Mouse (Mus musculus) spleen, postnatal 4 days (tissue): ENCODE measurements around the gene Atxn2.

Source experiments
- DNase-seq, 2 experiments: peaks; one replicate each; pipeline ENCODE4 v3.0.0; 2022; ENCODE audit warnings: low spot score in 2 of 2

Gene Atxn2

GRCm38 (mm10) chr5:121816611-121817010, 105.5 kb downstream of the Atxn2 start:
- DNase-seq = no peak

- peak in 1 of 2 experiments; percentile 60 for DNase-seq
Measured at GRCm38 (mm10) chr5:121817551-121817950, 106.4 kb downstream of the Atxn2 start.

DNA sequence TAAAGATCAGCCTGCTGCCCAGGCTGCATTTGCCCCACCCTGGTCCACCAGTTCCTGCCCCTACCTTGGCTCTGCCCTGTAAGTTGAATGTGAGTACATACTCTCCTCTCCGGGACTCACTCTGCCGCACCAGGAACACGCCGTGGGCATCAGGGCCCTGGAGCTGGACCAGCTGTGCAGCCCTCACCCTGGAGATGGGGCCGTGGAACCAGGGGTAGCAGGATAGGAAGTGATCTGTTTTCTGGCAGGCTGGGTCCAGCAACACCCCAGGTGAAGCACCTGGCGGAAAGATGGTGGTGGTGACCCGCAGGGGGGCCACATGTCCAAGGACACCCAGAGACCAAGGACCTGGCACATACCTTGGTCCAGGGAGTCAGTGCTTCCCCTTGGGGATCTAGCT, 107.3 kb downstream of the Atxn2 start:
- DNase-seq = peak in 1 of 2 experiments; percentile 63

DNA sequence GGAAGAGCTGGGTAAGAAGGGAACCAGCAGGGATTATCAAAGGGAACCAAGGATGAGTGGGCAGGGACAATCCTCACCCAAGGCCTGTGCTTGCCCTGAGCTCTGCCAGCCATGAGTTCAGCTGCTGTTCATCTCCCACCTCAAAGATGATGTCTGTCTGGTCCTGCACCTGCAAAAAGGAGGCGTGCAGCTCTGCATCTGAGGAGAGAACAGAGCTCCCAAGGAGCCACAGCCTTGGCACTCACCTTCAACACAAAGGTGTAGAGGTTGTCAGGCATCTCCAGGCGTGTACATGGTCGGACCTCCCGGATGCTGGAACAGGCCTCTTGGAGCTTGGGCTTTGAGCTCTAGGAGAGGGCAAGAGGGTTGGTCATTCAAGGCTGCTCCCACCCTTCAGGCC, 107.7 kb downstream of the Atxn2 start:
- DNase-seq = peak in 1 of 2 experiments; percentile 55

DNA sequence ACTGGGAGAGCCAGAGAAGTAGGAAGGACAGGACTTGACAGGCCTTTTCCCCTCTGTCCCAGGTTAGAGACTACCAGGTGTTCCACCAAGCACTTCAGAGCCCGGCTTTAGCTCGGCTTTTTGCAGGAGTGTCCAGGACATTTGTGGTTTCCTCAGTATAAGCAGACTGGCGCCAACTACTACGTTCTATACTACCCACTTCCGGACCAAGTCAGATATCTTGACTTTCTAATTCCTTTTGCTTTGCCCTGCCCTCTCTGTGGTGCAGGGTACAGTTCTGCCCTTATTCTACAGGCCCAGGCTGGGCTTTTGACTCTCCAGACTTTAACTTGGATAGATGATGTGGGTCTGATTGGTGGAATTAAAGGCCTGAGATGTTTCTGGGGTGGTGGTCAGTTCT, 108.4 kb downstream of the Atxn2 start:
- DNase-seq = no peak

DNA sequence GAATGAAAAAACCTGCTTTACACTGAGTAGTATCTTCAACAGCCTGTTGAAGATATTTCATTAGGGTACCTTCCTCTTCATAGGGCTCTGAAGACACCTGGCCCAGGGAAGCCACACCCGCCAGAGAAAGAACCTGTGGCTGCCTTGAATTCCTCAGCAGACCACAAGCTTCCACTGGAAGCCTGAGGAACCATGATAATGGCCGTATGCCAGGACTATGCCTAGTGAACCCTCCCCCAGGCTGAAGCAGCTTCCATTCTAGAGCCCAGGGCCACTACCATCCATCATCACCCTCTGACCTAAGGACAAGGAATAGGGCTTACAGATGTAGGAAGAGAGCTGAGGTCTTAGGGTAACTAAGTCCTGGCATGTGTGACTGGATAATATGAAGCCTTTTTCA, 109.0 kb downstream of the Atxn2 start:
- DNase-seq = no peak

- no peak for DNase-seq
Measured at GRCm38 (mm10) chr5:121820657-121821056, 109.5 kb downstream of the Atxn2 start.

DNA sequence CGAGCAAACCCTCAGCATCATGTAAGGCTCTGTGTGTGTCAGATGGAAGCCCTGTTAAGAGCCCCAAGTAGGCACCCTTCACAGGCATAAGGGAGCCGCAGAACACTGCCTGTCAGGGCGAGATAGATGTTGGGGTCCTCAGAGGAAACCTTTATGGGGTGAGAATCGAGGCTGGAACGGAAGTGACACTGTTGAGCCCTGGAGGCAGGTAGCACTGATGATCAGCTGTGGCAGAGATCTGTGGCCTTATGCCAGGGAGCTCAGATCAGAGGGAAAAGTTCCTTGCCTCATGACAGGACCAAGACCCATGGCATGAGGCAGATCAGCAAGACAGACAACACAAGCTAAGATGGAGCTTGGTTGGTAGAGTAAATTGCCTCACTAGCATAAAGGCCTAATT, 110.0 kb downstream of the Atxn2 start:
- DNase-seq = no peak

GRCm38 (mm10) chr5:121821552-121821951, 110.4 kb downstream of the Atxn2 start:
- DNase-seq = no peak

DNA sequence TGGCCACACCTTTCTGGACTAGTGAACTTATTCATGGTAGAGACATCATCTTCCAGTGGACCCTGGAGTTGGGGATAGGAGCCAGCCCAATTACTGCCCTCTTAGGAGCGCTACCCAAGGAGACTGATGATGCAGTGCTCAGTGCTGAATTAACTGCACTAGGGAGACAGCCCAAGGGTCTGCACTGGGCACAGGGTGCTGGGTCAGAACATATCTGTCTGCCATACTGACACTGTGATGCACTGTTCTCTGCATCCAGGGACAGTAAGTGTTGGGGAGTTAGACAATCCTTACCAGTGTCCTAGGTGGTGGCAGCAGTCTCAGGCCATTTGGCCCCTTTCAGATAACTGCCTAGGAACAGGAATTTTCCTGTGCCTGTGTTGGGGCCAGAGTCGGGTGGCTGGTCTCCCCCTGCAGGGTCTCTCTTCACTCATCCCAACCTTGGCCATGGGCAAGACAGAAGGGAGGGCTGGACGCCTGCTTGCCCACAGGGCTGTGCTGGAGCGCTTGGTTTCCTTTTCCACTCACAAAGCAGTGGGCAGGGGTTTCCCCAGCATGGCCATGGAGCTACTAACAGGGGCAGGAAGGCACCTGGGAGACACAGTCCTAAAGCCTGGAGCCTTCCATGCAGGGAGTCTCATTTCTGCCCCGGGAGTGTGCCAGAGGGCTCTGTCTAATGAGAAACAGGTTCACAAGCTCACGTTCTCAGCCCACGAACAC, 111.8 kb downstream of the Atxn2 start:
- DNase-seq = peak in 1 of 2 experiments; percentile 59

- DNase-seq = peak in 1 of 2 experiments; percentile 59
Measured at GRCm38 (mm10) chr5:121823668-121824067, 112.5 kb downstream of the Atxn2 start.

DNA sequence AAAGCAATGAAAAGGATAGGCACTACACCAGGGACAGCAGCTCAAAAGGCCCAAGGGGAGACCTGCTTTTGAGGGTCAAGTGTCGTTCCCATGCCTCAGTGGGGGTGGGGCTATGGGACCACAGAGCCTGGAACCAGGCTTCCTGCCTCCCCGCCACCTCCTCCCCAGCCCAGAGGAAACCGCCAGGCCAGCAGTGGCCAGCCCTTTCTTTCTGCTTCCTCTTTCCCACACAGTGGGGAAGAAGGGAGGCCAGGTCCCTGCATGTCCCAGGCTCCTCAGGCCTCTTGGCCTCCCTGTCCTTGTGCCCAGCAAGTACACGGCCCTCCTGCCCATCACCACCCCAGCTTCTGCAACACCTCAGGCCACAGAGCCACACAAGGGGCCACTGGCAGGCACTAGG, 113.0 kb downstream of the Atxn2 start:
- DNase-seq = peak in 1 of 2 experiments; percentile 70

DNA sequence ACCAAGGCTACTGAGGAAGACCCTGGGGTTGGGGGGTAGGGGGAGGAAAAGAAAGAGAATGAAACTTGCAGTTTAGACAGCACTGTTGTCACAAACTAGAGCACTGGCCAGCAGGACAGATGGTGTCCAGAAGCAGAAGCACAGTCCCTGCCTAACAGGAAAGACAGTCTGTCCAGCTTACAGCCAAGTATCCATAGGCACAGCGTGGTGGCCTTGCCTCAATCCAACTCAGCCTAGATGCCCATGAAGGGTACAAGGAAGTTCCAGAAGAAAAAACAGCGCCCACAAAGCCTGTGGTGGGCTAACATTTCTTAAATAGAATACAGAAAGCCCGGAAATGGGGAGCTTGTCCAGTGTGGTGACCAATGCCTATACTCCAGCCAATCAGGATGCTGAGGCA, 114.5 kb downstream of the Atxn2 start:
- no peak for DNase-seq

DNA sequence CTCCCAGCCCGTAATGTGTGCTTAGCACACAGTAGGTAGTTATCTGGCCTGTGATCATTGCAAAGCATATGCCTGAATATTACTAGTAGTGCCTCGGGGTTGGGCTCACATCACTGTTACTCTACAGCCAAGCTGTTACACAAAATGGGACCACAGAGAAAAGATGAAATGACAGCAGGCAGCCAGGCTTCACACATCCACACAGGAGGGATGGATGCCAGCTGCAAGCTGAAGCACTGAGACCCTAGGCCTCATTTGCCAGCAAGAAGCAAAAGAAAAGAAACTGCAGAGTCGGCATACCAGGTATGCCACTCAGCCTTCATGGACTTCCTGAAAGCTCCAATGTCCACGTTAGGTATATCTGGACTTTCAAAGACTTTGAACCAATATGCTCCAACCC, 116.7 kb downstream of the Atxn2 start:
- no peak for DNase-seq

GRCm38 (mm10) chr5:121828491-121829432, 117.6 kb downstream of the Atxn2 start:
- no peak for DNase-seq

- no peak for DNase-seq
Measured at GRCm38 (mm10) chr5:121831002-121831601, 120.0 kb downstream of the Atxn2 start.

DNA sequence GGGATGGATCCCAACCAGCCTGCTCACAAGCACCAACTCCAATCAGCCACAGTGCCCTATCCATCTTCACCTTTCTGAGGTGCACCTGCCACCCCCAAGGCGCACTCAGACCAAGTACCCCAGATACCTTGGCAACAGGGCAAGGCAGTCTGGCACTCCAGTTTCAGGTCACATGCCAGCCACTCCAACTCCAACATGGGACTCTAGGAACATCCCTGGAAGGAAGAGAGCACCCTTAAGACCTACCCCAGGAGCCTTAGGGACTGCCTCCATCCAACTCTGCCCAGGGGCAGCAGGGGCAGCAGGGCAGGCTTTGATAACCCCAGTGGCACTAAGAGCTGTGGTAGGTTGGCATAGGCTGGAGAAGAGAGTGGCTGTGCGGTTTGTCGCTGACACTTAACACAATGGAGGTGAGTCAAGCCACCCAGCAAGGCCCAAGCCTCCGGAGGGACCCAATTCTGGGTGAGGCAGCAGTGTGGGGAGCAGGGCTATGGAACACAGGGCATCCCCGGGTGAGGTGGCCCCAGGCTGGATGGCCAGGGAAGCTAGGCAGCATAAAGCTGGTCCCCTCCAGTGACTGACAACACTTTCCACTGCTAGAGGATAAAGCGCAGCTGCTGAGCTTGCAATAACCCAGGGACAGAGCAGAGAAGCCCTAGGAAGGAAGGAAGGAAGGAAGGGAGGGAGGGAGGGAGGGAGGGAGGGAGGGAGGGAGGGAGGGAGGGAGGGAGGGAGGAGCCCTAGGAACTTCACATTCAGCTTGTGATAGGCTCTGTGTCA, 121.4 kb downstream of the Atxn2 start:
- DNase-seq = no peak

DNA sequence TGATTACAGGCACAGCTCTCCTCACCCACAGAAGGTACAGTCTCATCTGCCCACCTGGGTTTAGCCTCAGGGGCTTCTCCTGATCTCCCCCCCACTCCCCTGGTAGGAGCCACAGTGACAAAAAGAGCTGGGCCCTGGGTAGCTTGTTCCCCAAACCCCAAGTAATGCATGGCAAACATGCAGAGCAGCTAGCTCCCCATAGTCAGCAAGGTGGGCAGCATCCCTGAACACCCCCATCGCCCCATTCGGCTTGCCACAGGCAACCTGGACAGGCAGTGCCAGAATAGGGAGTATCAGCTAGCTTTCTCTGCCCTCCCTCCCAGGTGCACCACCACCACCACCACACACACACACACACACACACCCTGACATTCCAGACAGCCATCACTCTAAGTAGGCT, 122.0 kb downstream of the Atxn2 start:
- no peak for DNase-seq

- peak; percentile 83 to 87 for DNase-seq
Measured at GRCm38 (mm10) chr5:121833572-121834240, 122.6 kb downstream of the Atxn2 start.

GRCm38 (mm10) chr5:121834241-121834606, 123.1 kb downstream of the Atxn2 start:
- no peak for DNase-seq
